Mouse (Mus musculus): ENCODE data around the gene 1520401A03Rik. TPM values are rescaled to one million over a fixed set of nuclear protein-coding genes. Genes with fewer than 3 reads are reported as not detected.
A peak's percentile ranks its signal among the peaks of the same experiment; 100 is the strongest.

1520401A03Rik gene
- polyA plus RNA-seq, 1 experiment = 0.06 TPM

DNA sequence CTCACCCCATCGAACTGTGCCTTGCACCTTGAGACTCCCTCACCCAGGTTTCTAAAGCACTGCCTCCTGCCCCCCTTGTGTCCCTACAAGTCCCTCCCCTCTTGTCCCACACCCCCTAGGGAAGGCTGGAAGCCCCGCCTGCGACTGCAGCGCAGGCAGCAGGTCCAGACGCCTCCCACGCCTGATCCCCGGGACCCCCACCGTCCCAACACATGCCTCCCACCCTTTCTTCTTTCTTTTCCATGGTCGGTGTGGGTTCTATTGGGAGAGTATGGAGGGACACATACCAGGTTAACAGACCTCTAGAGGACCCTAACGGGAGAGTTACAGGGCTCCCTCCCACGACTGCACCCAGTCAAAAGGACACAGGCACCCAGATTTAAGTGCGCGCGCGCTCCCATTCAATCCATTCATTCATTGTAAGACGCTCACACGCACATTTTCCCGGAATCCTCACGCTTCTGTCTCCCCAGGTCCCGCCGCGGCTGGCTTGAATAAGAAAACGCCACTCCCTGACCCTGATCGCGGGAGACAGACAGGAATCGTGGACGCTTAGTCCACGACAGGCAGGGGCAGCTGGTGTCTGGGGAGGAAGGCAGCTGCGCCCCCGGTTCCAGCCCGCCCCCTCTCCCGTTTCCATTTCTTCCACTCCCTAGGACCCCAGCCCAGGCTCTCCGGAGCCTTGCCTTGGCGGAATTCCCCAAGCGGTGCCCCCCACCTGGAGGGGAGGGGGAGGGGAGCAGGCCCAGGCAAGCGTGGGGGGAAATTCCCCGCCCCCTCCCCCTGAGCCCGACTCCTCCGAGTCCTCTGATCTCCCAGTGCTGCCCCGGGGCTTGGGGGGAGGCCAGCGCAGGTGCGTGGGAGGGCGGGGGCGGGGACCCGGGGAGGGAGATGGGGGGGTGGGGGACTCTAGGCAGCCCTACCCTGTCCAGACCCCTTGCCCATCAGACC is 23.0 kb upstream of the 1520401A03Rik start, which contains the start of gene Kremen2:
Kremen2 (minus strand) TSS at position 533 of the 951 bp plus-strand sequence.
- Histone ChIP-seq H3K9me3 (ENCODE audit: control insufficient read depth, low read length) (peaks cover 21% of the 10 kb centered on the region; the same call in 1 of the 2 replicates), H3K36me3 (ENCODE audit: control insufficient read depth) (no peaks in the 10 kb centered on the region), H3K4me3 (replicated peaks) (no peak within 1 kb of the TSS), H3K4me1 (ENCODE audit: control insufficient read depth) (peaks cover 29% of the 10 kb centered on the region), H3K27me3 (ENCODE audit: control insufficient read depth) (peaks cover 82% of the 10 kb centered on the region)
- TF ChIP-seq GATA1 (IDR thresholded peaks at IDR 0.05; ENCODE audit: low read length) = no peak
- TF ChIP-seq TAL1 (IDR thresholded peaks at IDR 0.05; ENCODE audit: low read length) = no peak

DNA sequence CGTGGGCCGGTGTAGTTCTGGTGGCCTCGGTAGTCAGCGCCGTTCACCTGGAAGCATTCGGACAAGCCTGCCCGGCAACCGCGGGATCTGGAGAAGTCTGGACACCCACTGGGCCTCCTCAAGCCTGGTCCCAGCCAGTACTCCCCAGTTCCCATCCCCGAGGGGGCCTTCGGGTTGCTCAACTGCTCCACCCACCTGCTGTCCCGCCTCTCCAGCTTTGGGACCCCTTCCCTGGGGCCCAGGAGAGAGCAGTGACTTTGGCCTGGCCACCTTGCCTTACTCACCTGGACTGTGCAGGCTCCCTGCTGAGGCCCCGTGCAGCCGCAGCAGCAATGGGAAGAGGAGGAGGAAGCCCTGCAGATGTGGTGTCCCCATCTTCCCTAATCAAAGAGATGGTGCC is 22.1 kb upstream of the 1520401A03Rik start:
- TF ChIP-seq GATA1 (IDR thresholded peaks at IDR 0.05; ENCODE audit: low read length) = no peak
- TF ChIP-seq TAL1 (IDR thresholded peaks at IDR 0.05; ENCODE audit: low read length) = no peak
- Histone ChIP-seq H3K36me3 (ENCODE audit: control insufficient read depth) (no peaks in the 10 kb centered on the region), H3K4me1 (ENCODE audit: control insufficient read depth) (peaks cover 38% of the 10 kb centered on the region), H3K4me3 (replicated peaks) (no peak overlapping the region), H3K27me3 (ENCODE audit: control insufficient read depth) (peaks cover 91% of the 10 kb centered on the region), H3K9me3 (ENCODE audit: control insufficient read depth, low read length) (peaks cover 21% of the 10 kb centered on the region; the same call in 1 of the 2 replicates)

DNA sequence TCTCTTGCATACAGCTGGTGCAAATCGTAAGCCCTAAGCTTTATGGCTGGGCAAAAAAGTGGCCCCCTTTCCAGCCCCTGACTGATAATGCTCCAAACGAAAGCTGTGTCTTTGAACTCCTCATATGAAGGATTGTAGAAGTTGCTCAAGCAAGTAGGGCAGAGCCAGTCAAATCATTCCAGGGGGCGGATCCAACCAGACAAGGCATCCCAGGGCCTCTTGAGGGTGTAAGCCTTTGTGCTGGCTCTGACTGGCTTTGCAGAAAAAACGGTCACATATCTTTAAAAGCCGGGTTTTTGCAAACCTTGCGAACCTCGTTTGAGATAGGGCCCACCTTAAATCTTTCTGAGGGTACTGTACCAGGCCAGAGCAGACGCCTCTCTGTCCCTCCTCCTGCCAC is 21.5 kb upstream of the 1520401A03Rik start:
- peaks cover 97% of the 10 kb centered on the region for H3K27me3 ChIP-seq (ENCODE audit: control insufficient read depth)
- peaks cover 38% of the 10 kb centered on the region for H3K4me1 ChIP-seq (ENCODE audit: control insufficient read depth)
- H3K4me3 ChIP-seq (replicated peaks) = no peak overlapping the region
- TF ChIP-seq TAL1 (IDR thresholded peaks at IDR 0.05; ENCODE audit: low read length) = no peak
- TF ChIP-seq GATA1 (IDR thresholded peaks at IDR 0.05; ENCODE audit: low read length) = no peak
- peaks cover 21% of the 10 kb centered on the region; the same call in 1 of the 2 replicates for H3K9me3 ChIP-seq (ENCODE audit: control insufficient read depth, low read length)
- H3K36me3 ChIP-seq (ENCODE audit: control insufficient read depth) = no peaks in the 10 kb centered on the region

DNA sequence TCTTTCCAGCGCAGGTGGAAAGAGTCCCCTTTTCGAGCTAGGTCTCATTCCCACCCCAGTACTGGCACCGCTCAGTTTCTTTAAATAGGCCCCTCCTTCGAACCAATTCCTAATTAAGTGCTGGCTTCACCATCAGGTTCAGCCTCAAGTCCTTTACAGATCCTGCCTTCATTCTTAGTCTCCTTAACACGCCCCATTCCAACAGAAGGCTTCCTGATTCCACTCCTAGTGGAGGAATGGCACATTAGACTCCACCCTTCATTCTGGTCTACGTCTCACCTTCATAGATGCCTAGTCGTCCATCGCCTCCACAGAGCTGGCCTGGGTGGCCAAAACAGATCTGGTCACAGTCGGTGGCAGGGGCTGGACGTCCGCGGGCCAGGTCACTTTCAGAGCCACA is 20.4 kb upstream of the 1520401A03Rik start:
- H3K9me3 ChIP-seq (ENCODE audit: control insufficient read depth, low read length) = peaks cover 21% of the 10 kb centered on the region; the same call in 1 of the 2 replicates
- no peak for TF ChIP-seq TAL1 (IDR thresholded peaks at IDR 0.05; ENCODE audit: low read length)
- TF ChIP-seq GATA1 (IDR thresholded peaks at IDR 0.05; ENCODE audit: low read length) = no peak
- H3K4me1 ChIP-seq (ENCODE audit: control insufficient read depth) = peaks cover 44% of the 10 kb centered on the region
- H3K4me3 ChIP-seq (replicated peaks) = no peak overlapping the region
- H3K36me3 ChIP-seq (ENCODE audit: control insufficient read depth) = peaks cover 2% of the 10 kb centered on the region; the same call in 1 of the 2 replicates
- peaks cover 99% of the 10 kb centered on the region for H3K27me3 ChIP-seq (ENCODE audit: control insufficient read depth)

DNA sequence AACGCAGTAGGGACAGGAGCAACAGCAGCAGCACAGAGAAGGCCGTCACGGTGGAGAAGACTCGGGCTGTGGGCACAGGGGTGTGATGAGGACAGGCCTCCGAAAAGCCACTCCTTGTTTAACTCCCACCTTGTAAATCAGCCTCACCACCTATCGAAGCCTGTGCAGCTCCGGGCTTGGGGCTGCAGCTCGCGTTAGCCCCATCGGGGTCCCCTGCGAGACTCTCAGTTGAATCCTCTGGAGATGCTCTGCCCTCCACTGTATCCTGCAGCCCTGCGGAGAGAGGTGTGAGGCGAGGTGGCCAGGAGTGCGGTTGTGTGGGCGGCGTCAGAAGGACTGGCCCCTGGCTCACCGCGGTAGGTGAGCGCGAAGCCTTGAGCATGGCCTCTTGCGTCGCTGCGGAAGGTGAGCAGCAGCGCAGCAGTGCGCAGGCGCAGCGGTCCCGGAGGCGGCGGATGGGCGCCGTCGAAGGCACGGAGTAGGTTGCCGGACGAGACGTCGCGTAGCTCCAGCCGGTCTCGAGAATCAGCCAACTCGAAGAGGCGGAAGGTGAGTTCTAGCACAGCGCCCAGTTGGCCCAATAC is 19.7 kb upstream of the 1520401A03Rik start:
- Histone ChIP-seq H3K9me3 (ENCODE audit: control insufficient read depth, low read length) (peaks cover 21% of the 10 kb centered on the region; the same call in 1 of the 2 replicates), H3K4me3 (replicated peaks) (no peak overlapping the region), H3K4me1 (ENCODE audit: control insufficient read depth) (peaks cover 47% of the 10 kb centered on the region), H3K27me3 (ENCODE audit: control insufficient read depth) (peaks cover 99% of the 10 kb centered on the region), H3K36me3 (ENCODE audit: control insufficient read depth) (peaks cover 6% of the 10 kb centered on the region)
- TF ChIP-seq GATA1 (IDR thresholded peaks at IDR 0.05; ENCODE audit: low read length) (no peak), TAL1 (IDR thresholded peaks at IDR 0.05; ENCODE audit: low read length) (no peak)

DNA sequence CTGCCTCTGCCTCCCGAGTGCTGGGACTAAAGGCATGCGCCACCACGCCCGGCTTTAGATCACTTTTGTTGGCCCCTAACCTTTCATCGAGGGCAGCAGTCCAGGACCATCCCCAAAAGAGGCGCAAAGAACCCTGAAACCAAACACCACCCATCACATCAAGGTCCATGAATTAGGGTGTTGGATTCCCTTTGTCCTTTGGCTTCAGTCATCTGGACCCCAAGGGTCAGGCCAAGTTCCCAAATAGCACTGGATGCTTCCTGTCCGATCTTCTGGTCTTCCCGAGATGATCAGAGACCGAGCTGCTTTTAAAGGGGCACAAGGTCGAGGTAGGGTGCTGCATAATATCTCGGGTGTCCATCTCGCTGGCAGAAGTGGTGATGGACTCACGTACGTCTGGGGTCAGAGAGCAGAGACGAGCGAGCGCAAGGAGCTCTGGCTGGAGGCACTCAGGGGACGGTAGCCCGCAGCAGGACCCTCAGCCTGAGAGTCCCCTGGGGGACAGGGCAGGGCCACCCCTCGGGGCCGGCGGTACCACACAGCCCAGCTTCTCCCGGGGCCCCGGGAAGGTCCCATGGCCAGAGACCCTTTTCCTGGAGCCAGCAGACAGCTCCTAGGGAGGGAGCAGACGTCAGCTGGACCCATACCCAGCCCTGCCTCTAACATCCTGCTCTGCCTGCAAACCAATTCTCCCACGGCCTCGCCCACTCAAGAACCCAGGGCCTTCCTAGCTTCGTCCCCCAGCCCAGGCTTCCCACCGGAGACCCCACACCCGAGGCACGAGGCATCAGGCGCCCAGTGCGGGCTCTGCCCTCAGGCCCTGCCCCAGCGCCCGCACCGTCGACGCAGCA is 19.0 kb upstream of the 1520401A03Rik start:
- no peak overlapping the region for H3K4me3 ChIP-seq (replicated peaks)
- peaks cover 21% of the 10 kb centered on the region; the same call in 1 of the 2 replicates for H3K9me3 ChIP-seq (ENCODE audit: control insufficient read depth, low read length)
- H3K4me1 ChIP-seq (ENCODE audit: control insufficient read depth) = peaks cover 47% of the 10 kb centered on the region
- TF ChIP-seq TAL1 (IDR thresholded peaks at IDR 0.05; ENCODE audit: low read length) = no peak
- TF ChIP-seq GATA1 (IDR thresholded peaks at IDR 0.05; ENCODE audit: low read length) = no peak
- H3K27me3 ChIP-seq (ENCODE audit: control insufficient read depth) = peaks cover 94% of the 10 kb centered on the region
- peaks cover 14% of the 10 kb centered on the region for H3K36me3 ChIP-seq (ENCODE audit: control insufficient read depth)

DNA sequence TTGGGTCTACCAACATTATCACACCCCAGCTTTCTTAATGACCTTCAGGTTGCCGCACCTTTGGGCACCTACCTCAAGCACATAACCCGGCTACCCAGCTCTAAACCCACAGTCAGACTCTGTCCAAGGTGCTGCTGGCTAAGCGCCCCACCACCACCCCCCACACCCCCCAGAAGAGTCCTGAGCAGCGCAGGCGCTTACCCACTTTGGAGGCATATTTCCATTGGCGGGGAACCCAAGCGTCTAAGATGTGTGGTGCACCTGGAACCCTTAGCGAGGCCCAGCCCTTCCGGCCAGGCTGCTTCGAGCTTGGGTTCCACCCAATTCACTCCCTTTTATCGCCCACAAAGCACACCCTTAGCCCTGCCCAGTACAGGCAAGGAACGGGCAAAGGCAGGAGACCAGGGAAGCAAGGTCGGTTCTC is 18.0 kb upstream of the 1520401A03Rik start, which contains the start of gene Paqr4:
Paqr4 (minus strand) TSS at position 270 of the 424 bp plus-strand sequence.
- Histone ChIP-seq H3K36me3 (ENCODE audit: control insufficient read depth) (peaks cover 23% of the 10 kb centered on the region), H3K4me3 (replicated peaks) (peak within 1 kb of the TSS; percentile 75), H3K9me3 (ENCODE audit: control insufficient read depth, low read length) (peaks cover 21% of the 10 kb centered on the region; the same call in 1 of the 2 replicates), H3K27me3 (ENCODE audit: control insufficient read depth) (peaks cover 85% of the 10 kb centered on the region), H3K4me1 (ENCODE audit: control insufficient read depth) (peaks cover 44% of the 10 kb centered on the region)
- no peak for TF ChIP-seq GATA1 (IDR thresholded peaks at IDR 0.05; ENCODE audit: low read length)
- TF ChIP-seq TAL1 (IDR thresholded peaks at IDR 0.05; ENCODE audit: low read length) = no peak

DNA sequence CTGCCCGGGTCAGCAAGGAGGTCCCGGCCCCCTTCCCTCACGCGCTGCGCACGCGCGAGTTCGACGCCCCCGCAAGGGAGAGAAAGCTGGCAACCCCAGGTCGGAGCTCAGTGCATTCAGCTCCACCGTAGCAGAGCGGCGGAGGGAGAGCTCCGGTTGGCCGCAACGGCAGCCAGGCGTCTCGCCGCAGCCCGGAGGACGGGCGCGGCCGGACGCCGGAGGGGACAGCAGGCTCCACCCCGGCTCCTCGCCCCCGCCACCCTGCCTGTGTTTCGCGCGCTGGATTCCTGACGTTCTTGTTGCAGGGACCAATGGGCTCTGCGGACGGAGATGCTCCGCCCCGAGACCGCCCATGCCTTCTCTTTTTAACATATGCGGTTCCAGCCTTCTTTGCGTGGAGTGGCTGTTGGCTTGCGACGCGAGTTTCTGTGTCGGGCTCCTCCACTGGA is 17.6 kb upstream of the 1520401A03Rik start:
- Histone ChIP-seq H3K4me3 (replicated peaks) (peak overlapping the region; percentile 75), H3K27me3 (ENCODE audit: control insufficient read depth) (peaks cover 80% of the 10 kb centered on the region), H3K36me3 (ENCODE audit: control insufficient read depth) (peaks cover 28% of the 10 kb centered on the region), H3K9me3 (ENCODE audit: control insufficient read depth, low read length) (peaks cover 21% of the 10 kb centered on the region; the same call in 1 of the 2 replicates), H3K4me1 (ENCODE audit: control insufficient read depth) (peaks cover 44% of the 10 kb centered on the region)
- TF ChIP-seq TAL1 (IDR thresholded peaks at IDR 0.05; ENCODE audit: low read length) (no peak), GATA1 (IDR thresholded peaks at IDR 0.05; ENCODE audit: low read length) (no peak)
